Comparison of ENCODE assay signal across 8 mouse cellular contexts in genomic region chr11:62496151-62496715, GRCm38 (mm10). TPM values are rescaled to one million over a fixed set of nuclear protein-coding genes. Genes with fewer than 3 reads are reported as not detected.
DNase-seq lines count a peak whose midpoint lies in the region; ATAC-seq and TF ChIP-seq lines count a peak whose summit lies in the region.

No protein-coding gene starts in this region.

- H3K9me3 ChIP-seq in heart, embryonic 13.5 days, result no peaks in the 10 kb centered on the region

- WGBS in heart, embryonic 13.5 days, result 43% methylated on average over 5 of the region's 5 CpGs

- peak; percentile 4 for TF ChIP-seq CTCF in C2C12 (IDR thresholded peaks at IDR 0.05; ENCODE audit: control insufficient read depth, insufficient read depth, insufficient read length)

- H3K27ac ChIP-seq in heart, embryonic 13.5 days (replicated peaks), result 0 out of 2 replicates have a peak overlapping the region, but pooled peaks have one; percentile 33

- peaks cover 24% of the 10 kb centered on the region for H3K4me1 ChIP-seq in heart, embryonic 13.5 days

- no peak for ATAC-seq in heart, embryonic 13.5 days (ENCODE audit: extremely low read depth, insufficient number of reproducible peaks, low FRiP score, low TSS enrichment)

- no peaks in the 10 kb centered on the region for H3K36me3 ChIP-seq in C2C12 (ENCODE audit: control insufficient read depth, insufficient read depth)
- H3K36me3 ChIP-seq in heart, embryonic 13.5 days, result no peaks in the 10 kb centered on the region

- intact Hi-C loops in gastrocnemius, postnatal 36 days (cut with DNase I), result loop anchor here (5.0 kb wide), 1 partner anchor 99 kb away; no protein-coding TSS in a partner anchor

- no peak overlapping the region for H3K4me2 ChIP-seq in heart, embryonic 13.5 days

- no peak overlapping the region for H3K9ac ChIP-seq in heart, embryonic 13.5 days

- no peak overlapping the region for H3K4me3 ChIP-seq in C2C12 (ENCODE audit: insufficient read depth, poor library complexity, severe bottlenecking)
- H3K4me3 ChIP-seq in heart, embryonic 13.5 days, result no peak overlapping the region

- DNase-seq in gastrocnemius, postnatal 10 days, result peak; percentile 25
- DNase-seq in gastrocnemius, postnatal 36 days, result no peak
- DNase-seq in adrenal gland, postnatal 14 days, result peak; percentile 73
- DNase-seq in lung, postnatal 36 days, result peak; percentile 29
- no peak for DNase-seq in frontal cortex, postnatal 36 days (ENCODE audit: low spot score in 2 of 2)
- DNase-seq in left cerebral cortex, adult 11 months (ENCODE audit: low spot score), result no peak

- H3K79me3 ChIP-seq in C2C12 (ENCODE audit: low read depth), result no peaks in the 10 kb centered on the region

- H3K79me2 ChIP-seq in C2C12 (ENCODE audit: control insufficient read depth, insufficient read depth), result no peaks in the 10 kb centered on the region

- H3K27me3 ChIP-seq in C2C12 (ENCODE audit: control insufficient read depth, insufficient read depth, insufficient read length), result no peaks in the 10 kb centered on the region
- no peaks in the 10 kb centered on the region for H3K27me3 ChIP-seq in heart, embryonic 13.5 days (replicated peaks)

- no peak overlapping the region for H3ac ChIP-seq in C2C12 (ENCODE audit: control insufficient read depth, insufficient read length, low read depth)

TF ChIP-seq in C2C12, 6 proteins besides CTCF, POLR2A, EP300 and RAD21:
- TF ChIP-seq USF1 (IDR thresholded peaks at IDR 0.05; ENCODE audit: low read depth), result no peak
- TF ChIP-seq CEBPB (IDR thresholded peaks at IDR 0.05; ENCODE audit: low read depth), result no peak
- no peak for TF ChIP-seq MYOG (IDR thresholded peaks at IDR 0.05; ENCODE audit: control insufficient read depth, extremely low read depth, insufficient read length)

RNA-seq across cellular contexts. Expression of gene Ncor1, which starts 37.9 kb away (rescaled TPM):
- 100 to 1,000 TPM; 132 to 145 TPM for total RNA-seq in gastrocnemius, postnatal 10 days (2021)
- 100 to 1,000 TPM; 113 to 119 TPM for total RNA-seq in gastrocnemius, postnatal 36 days (2021)
- polyA plus RNA-seq in C2C12 (2012; fragmentation: generic; extraction: Trizol), result 33.6 TPM
- 197 and 214 TPM in 2 replicates for total RNA-seq in adrenal gland, postnatal 14 days (2021)
- polyA plus RNA-seq in heart, embryonic 13.5 days (2015; fragmentation: Nextera tagmentation; extraction: Ambion mirVana), result 101 and 107 TPM in 2 replicates

RNA-seq across cellular contexts. Expression of gene Pigl, which starts 38.0 kb away (rescaled TPM):
- total RNA-seq in gastrocnemius, postnatal 10 days (2021), result 1 to 10 TPM; 2.9 to 3.7 TPM
- total RNA-seq in gastrocnemius, postnatal 36 days (2021), result 1 to 10 TPM; 1.7 to 2.1 TPM
- polyA plus RNA-seq in C2C12 (2012; fragmentation: generic; extraction: Trizol), result 4.5 TPM
- 6.9 and 7.7 TPM in 2 replicates for total RNA-seq in adrenal gland, postnatal 14 days (2021)
- polyA plus RNA-seq in heart, embryonic 13.5 days (2015; fragmentation: Nextera tagmentation; extraction: Ambion mirVana), result 8.5 TPM in 2 replicates

RNA-seq across cellular contexts. Expression of gene Cenpv, which starts 42.8 kb away (rescaled TPM):
- 10 to 100 TPM; 14.0 to 21.9 TPM for total RNA-seq in gastrocnemius, postnatal 10 days (2021)
- total RNA-seq in gastrocnemius, postnatal 36 days (2021), result 10 to 100 TPM; 13.9 to 21.8 TPM
- 21.6 TPM for polyA plus RNA-seq in C2C12 (2012; fragmentation: generic; extraction: Trizol)
- total RNA-seq in adrenal gland, postnatal 14 days (2021), result 40.5 and 50.7 TPM in 2 replicates
- 16.4 and 16.7 TPM in 2 replicates for polyA plus RNA-seq in heart, embryonic 13.5 days (2015; fragmentation: Nextera tagmentation; extraction: Ambion mirVana)

RNA-seq across cellular contexts. Expression of gene Ubb, which starts 54.7 kb away (rescaled TPM):
- total RNA-seq in gastrocnemius, postnatal 10 days (2021), result 1,000 to 10,000 TPM; 1,047 to 1,133 TPM
- total RNA-seq in gastrocnemius, postnatal 36 days (2021), result 100 to 1,000 TPM; 783 to 809 TPM
- polyA plus RNA-seq in C2C12 (2012; fragmentation: generic; extraction: Trizol), result 1,633 TPM
- total RNA-seq in adrenal gland, postnatal 14 days (2021), result 1,185 and 1,189 TPM in 2 replicates
- polyA plus RNA-seq in heart, embryonic 13.5 days (2015; fragmentation: Nextera tagmentation; extraction: Ambion mirVana), result 2,701 and 2,883 TPM in 2 replicates

Comparison
In these comparisons a context has a peak if more than half of its experiments do, and no peak if none do; other contexts are left out.
1. DNase-seq: peak in gastrocnemius, postnatal 10 days (single experiment), adrenal gland, postnatal 14 days (single experiment) and lung, postnatal 36 days (single experiment); none in gastrocnemius, postnatal 36 days (0 of 2), frontal cortex, postnatal 36 days (0 of 2) and left cerebral cortex, adult 11 months (single experiment).